Mouse (Mus musculus) forebrain, embryonic 14.5 days (tissue): ENCODE measurements around the gene Rhag. TPM values are rescaled to one million over a fixed set of nuclear protein-coding genes. Genes with fewer than 3 reads are reported as not detected.
A peak's percentile ranks its signal among the peaks of the same experiment; 100 is the strongest.

Source experiments
- ATAC-seq: fragments of 200-750 bp; cut with Nextera tagmentation; 2 replicates; pipeline ENCODE4 v1.8.0; 2017; ENCODE audit warnings: mild to moderate bottlenecking, moderate library complexity
- DNase-seq: peaks from one replicate; pipeline ENCODE4 v3.0.0-alpha.2; 2015; ENCODE audit warnings: low spot score
- H3K27ac ChIP-seq: fragments of 300-500 bp; sonication (generic); 2 replicates; pipeline ENCODE4 v1.5.1; 2014; ENCODE audit warnings: low read depth, mild to moderate bottlenecking, control low read depth, low read length, moderate library complexity
- H3K27me3 ChIP-seq: fragments of 300-500 bp; sonication (generic); replicated peaks from 2 replicates; pipeline ENCODE4 v1.6.1; 2014; ENCODE audit warnings: low read length, control low read depth, mixed read lengths; ENCODE audit not compliant: control insufficient read depth, insufficient read depth
- H3K36me3 ChIP-seq: fragments of 300-500 bp; sonication (generic); 2 replicates; pipeline ENCODE4 v1.6.1; 2014; ENCODE audit warnings: low read length, control low read depth; ENCODE audit not compliant: control insufficient read depth, insufficient read depth
- H3K4me1 ChIP-seq: fragments of 300-500 bp; sonication (generic); 2 replicates; pipeline ENCODE4 v1.6.1; 2014; ENCODE audit warnings: antibody characterized with exemption, low read length, control low read depth; ENCODE audit not compliant: control insufficient read depth, insufficient read depth
- H3K4me2 ChIP-seq: fragments of 300-500 bp; sonication (generic); 2 replicates; pipeline ENCODE4 v1.6.1; 2014; ENCODE audit warnings: mild to moderate bottlenecking, control low read depth, low read length
- H3K4me3 ChIP-seq: fragments of 300-500 bp; sonication (generic); 2 replicates; pipeline ENCODE4 v1.5.1; 2014; ENCODE audit warnings: low read depth, low read length, control low read depth
- H3K9ac ChIP-seq: fragments of 300-500 bp; sonication (generic); 2 replicates; pipeline ENCODE4 v1.6.1; 2014; ENCODE audit warnings: mild to moderate bottlenecking, low read length, control low read depth, moderate library complexity
- H3K9me3 ChIP-seq: fragments of 300-500 bp; sonication (generic); replicated peaks from 2 replicates; pipeline ENCODE4 v1.6.1; 2016; ENCODE audit warnings: low read length, control low read depth, mixed read lengths; ENCODE audit not compliant: control insufficient read depth
- WGBS: fragments of 180-500 bp; shearing (Covaris S2); extraction: QIAGEN DNeasy Blood & Tissue Kit; methylation state at CpG from one replicate; pipeline ENCODE4 v1.1.7; 2014; 5-methylcytosine and 5-hydroxymethylcytosine counted together
- polyA plus RNA-seq: library from polyadenylated mRNA; unstranded; fragments of >200 nt; fragmentation: Nextera tagmentation; extraction: Ambion mirVana; gene quantifications from 2 replicates; pipeline ENCODE4 v1.2.1, GENCODE M21; 2014

Rhag gene
- polyA plus RNA-seq, 1 experiment from 2014 or later: not detected

DNA sequence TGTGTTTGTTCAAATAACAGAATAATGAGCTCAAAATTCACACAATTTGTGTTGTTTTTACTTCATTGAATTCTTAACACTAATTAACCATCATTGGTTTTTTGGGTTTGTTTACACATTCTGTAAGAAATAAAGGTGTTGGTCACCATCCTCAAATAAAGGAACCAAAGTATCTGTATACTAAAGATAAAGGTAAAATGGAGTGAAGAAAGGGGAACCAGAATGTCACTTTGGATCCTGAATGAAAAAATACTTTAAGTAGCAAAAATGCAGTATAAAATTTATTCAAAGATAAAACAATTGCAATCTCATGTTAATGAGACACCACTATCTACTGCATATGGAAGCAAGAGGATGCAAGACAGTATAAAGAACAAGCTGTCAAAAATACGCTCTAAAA lies 634 bp downstream of the Rhag start:
- 92% methylated on average over 1 of the region's 1 CpGs for WGBS
- H3K9ac ChIP-seq: no peak overlapping the region
- no peaks in the 10 kb centered on the region for H3K27me3 ChIP-seq
- no peaks in the 10 kb centered on the region for H3K36me3 ChIP-seq
- H3K4me1 ChIP-seq: no peaks in the 10 kb centered on the region
- DNase-seq: no peak
- no peak overlapping the region for H3K27ac ChIP-seq
- H3K9me3 ChIP-seq: no peaks in the 10 kb centered on the region
- H3K4me3 ChIP-seq: no peak overlapping the region
- H3K4me2 ChIP-seq: no peak overlapping the region
- ATAC-seq: no peak

DNA sequence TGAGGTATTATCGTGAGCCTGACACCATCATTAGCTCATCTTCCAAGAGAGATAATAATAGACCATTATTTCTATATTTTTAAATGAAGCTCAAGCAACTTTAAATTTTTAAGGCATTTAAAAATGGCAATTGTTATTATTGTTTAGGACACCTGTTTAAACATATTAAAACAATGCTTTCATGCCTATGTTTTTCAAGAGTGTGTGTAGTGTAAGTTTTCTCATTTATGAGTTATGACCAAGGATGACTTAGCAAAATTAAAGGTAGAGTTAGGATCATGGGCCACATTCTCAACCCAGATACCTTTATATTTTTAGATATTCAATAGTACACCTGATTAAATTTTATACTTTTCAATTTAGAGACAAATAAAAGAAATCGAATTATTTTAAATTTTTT lies 1.3 kb downstream of the Rhag start:
- H3K4me1 ChIP-seq: no peaks in the 10 kb centered on the region
- no peak overlapping the region for H3K4me2 ChIP-seq
- no peaks in the 10 kb centered on the region for H3K9me3 ChIP-seq
- ATAC-seq: no peak
- no peak for DNase-seq
- no peaks in the 10 kb centered on the region for H3K36me3 ChIP-seq
- WGBS: 64% methylated on average over 2 of the region's 2 CpGs
- no peak overlapping the region for H3K27ac ChIP-seq
- no peaks in the 10 kb centered on the region for H3K27me3 ChIP-seq
- no peak overlapping the region for H3K9ac ChIP-seq
- no peak overlapping the region for H3K4me3 ChIP-seq

GRCm38 (mm10) chr17:40817340-40817943 lies 6.5 kb downstream of the Rhag start:
- Histone ChIP-seq H3K27me3 (no peaks in the 10 kb centered on the region), H3K36me3 (no peaks in the 10 kb centered on the region), H3K4me3 (no peak overlapping the region), H3K9me3 (no peaks in the 10 kb centered on the region), H3K4me1 (no peaks in the 10 kb centered on the region), H3K27ac (no peak overlapping the region), H3K9ac (no peak overlapping the region), H3K4me2 (no peak overlapping the region)
- 79% methylated on average over 4 of the region's 4 CpGs for WGBS
- ATAC-seq (no peak), DNase-seq (no peak)

DNA sequence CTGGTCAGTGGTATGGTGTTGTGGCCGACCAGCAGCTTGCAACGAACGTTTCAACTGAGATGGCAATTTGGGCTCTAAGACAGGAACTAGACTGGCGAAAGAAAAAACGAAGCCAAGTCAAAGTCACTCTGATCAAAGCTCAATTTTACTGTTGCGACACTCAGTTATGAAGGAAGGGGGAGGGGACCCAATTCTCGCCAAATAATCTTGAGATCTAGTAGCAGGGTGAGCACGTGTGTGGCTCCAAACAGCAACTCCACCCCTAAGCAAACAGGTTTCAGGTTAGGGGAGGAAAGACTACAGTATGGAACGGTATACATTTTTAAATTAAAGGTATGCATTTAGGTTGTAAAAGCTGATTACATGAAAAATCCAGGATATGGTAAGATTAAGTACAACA lies 10.6 kb downstream of the Rhag start:
- no peaks in the 10 kb centered on the region for H3K36me3 ChIP-seq
- no peaks in the 10 kb centered on the region for H3K4me1 ChIP-seq
- H3K4me2 ChIP-seq: no peak overlapping the region
- no peaks in the 10 kb centered on the region for H3K27me3 ChIP-seq
- no peak overlapping the region for H3K27ac ChIP-seq
- H3K9ac ChIP-seq: no peak overlapping the region
- DNase-seq: no peak
- 85% methylated on average over 9 of the region's 9 CpGs for WGBS
- no peaks in the 10 kb centered on the region for H3K9me3 ChIP-seq
- no peak overlapping the region for H3K4me3 ChIP-seq
- no peak for ATAC-seq

DNA sequence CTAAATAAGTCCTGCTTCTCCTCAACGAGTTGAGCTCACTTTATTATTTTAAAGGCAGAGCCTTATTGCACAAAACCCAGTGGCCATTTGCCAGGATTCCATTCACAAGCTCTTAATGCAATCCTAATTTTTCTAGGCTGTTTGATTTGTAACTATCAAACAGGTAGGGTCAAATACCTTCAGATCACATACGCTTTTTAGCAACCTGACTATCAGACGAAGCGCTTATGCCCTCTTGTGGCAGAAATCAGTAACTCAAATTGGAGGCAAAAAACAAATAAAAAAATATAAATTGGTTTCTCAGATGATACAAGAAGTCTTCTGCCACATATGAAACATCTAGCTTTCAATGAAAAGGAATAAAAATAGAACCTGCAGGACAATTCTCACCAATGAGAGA lies 12.9 kb downstream of the Rhag start:
- Histone ChIP-seq H3K27me3 (no peaks in the 10 kb centered on the region), H3K36me3 (no peaks in the 10 kb centered on the region), H3K4me2 (no peak overlapping the region), H3K4me1 (no peaks in the 10 kb centered on the region), H3K9ac (no peak overlapping the region), H3K27ac (no peak overlapping the region), H3K9me3 (no peaks in the 10 kb centered on the region), H3K4me3 (no peak overlapping the region)
- DNase-seq (peak; percentile 35), ATAC-seq (no peak)
- WGBS: 22% methylated on average over 4 of the region's 4 CpGs

DNA sequence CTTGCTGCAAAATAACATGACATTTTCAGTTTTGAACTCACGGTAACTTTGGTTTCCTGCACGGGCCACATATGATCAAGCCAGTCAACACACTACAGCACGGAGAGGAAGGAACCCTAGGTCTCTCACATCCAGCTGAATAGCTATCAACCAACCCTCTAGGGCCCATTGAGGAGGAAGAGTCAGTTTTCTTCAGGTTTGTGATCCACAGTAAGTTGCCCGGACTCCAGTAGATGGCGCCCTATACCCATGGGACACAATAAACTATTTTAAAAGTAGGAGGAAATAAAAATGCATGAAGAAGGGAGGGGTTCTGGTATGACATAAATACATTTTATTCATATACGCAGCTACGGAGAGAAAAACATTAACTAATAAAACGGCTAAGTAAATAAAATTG lies 13.6 kb downstream of the Rhag start:
- H3K4me2 ChIP-seq: no peak overlapping the region
- ATAC-seq: no peak
- H3K9ac ChIP-seq: no peak overlapping the region
- no peak overlapping the region for H3K4me3 ChIP-seq
- H3K9me3 ChIP-seq: no peaks in the 10 kb centered on the region
- H3K27me3 ChIP-seq: no peaks in the 10 kb centered on the region
- DNase-seq: peak; percentile 11
- H3K27ac ChIP-seq: no peak overlapping the region
- no peaks in the 10 kb centered on the region for H3K4me1 ChIP-seq
- H3K36me3 ChIP-seq: no peaks in the 10 kb centered on the region
- 60% methylated on average over 8 of the region's 8 CpGs for WGBS

DNA sequence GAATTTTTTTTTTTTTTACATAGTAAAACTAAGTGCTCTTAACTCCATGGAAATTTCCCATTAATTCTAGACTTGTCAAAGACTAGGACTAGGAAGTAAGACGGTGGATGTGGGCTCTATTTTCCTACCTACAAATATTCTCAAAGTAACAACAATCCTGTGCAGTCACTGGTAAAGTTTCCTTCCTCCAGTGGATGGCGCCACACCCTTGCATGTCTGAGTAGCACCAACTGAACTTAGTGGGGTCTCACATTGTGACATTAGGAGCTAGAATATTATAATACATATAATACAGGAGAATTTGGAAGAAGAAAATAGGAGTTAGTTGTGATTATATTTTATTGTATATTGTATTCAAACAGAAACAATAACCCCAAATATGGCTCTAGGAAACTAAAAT lies 20.9 kb downstream of the Rhag start:
- DNase-seq: no peak

DNA sequence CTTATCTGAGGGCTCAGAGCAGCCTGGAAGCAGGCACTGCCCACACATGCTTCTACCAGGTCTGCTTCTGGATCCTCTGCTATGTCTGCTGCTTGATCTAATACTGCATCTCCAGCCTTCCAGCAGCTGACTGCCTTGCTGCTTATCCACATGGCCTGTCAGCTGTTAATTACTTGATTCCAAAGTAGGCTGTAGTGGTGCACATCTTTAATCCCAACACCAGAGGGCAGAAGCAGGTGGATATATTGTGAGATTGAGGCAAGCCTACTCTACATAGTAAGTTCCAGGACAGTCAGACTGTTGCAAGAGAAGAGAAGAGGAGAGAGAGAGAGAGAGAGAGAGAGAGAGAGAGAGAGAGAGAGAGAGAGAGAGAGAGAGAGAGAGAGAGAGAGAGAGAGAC lies 26.4 kb downstream of the Rhag start:
- ATAC-seq (no peak), DNase-seq (peak; percentile 55)
- H3K27me3 ChIP-seq: no peaks in the 10 kb centered on the region
- H3K4me2 ChIP-seq: no peak overlapping the region
- H3K36me3 ChIP-seq: no peaks in the 10 kb centered on the region
- no peak overlapping the region for H3K4me3 ChIP-seq
- H3K9me3 ChIP-seq: no peaks in the 10 kb centered on the region
- no peak overlapping the region for H3K9ac ChIP-seq
- no peak overlapping the region for H3K27ac ChIP-seq
- H3K4me1 ChIP-seq: no peaks in the 10 kb centered on the region

More for the DNA sequence above, 20.9 kb downstream of the Rhag start:
- no peak overlapping the region for H3K9ac ChIP-seq
- no peak overlapping the region for H3K27ac ChIP-seq
- H3K36me3 ChIP-seq: no peaks in the 10 kb centered on the region
- no peaks in the 10 kb centered on the region for H3K27me3 ChIP-seq
- 65% methylated on average over 2 of the region's 2 CpGs for WGBS
- ATAC-seq: no peak
- no peak overlapping the region for H3K4me3 ChIP-seq
- H3K9me3 ChIP-seq: no peaks in the 10 kb centered on the region
- H3K4me1 ChIP-seq: no peaks in the 10 kb centered on the region
- no peak overlapping the region for H3K4me2 ChIP-seq

- ATAC-seq (no peak), DNase-seq (no peak)
- no peaks in the 10 kb centered on the region for H3K27me3 ChIP-seq
- H3K27ac ChIP-seq: no peak overlapping the region
- no peak overlapping the region for H3K9ac ChIP-seq
- H3K36me3 ChIP-seq: no peaks in the 10 kb centered on the region
- no peaks in the 10 kb centered on the region for H3K9me3 ChIP-seq
- no peak overlapping the region for H3K4me3 ChIP-seq
- no peaks in the 10 kb centered on the region for H3K4me1 ChIP-seq
- no peak overlapping the region for H3K4me2 ChIP-seq
These were observed 44.1 kb downstream of the Rhag start for GRCm38 (mm10) chr17:40855065-40855464.
